Mouse (Mus musculus): Measurements from ENCODE around the gene Hecw1.

- no peak for TF ChIP-seq CTCF (IDR thresholded peaks at IDR 0.05; ENCODE audit: low read depth)
- TF ChIP-seq EP300 (IDR thresholded peaks at IDR 0.05; ENCODE audit: low read depth): no peak
Measured at GRCm38 (mm10) chr13:14461036-14461435, 62.0 kb downstream of the Hecw1 start.

All from heart, postnatal 0 days (tissue).